Mouse (Mus musculus) C2C12 (cell line): ENCODE measurements at regions not wholly inside any gene's neighbourhood (a gene's known extent, or its start where the extent isn't known, plus 50 kb on each side); places are given as distances from the start of the nearest gene placed in this dataset.

Experiments used
- CTCF ChIP-seq: IDR thresholded peaks from one replicate; pipeline ENCODE4 v1.5.1; 2011; ENCODE audit not compliant: control insufficient read depth, insufficient read depth, insufficient read length
- USF1 ChIP-seq: IDR thresholded peaks from one replicate; pipeline ENCODE4 v1.6.1; 2011; ENCODE audit warnings: low read depth, mild to moderate bottlenecking, control low read depth, moderate library complexity

DNA sequence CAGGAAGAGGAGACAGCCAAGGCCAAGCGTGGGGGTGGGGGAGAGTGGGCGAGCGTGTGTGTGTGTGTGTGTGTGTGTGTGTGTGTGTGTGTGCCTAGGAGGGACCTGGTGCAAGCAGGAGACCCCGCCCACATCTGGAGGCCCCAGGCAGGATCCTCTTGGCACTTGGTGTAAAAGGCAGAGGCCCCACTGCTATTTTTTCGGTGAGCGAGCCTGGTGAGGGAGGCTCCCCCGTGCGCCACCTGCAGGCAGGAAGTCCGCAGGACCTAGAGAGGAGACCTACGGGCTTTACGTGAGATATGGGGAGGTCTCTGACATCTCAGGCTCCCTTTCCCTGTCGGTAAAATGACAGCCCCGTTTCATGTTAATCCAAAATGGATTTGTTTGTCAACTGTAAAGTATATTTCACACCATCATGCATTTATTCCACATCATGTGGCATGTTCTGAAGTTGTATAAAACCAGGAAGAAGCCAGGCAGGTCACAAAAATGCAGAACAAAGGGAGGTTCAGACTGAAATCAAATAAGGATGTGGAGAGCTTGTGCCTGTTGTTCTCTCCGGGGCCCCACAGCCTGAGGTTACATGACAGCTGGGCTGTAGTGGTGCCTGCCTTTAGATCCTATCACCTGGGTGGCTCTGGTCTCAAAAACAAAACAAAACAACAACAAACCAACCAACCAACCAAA lies 89.3 kb upstream of the Tmpo start:
- TF ChIP-seq CTCF (peak; percentile 58), USF1 (no peak)
